Mouse (Mus musculus) bone marrow macrophage, adult 2 months (primary cell): ENCODE data around the gene Wdr45. TPM values are rescaled to one million over a fixed set of nuclear protein-coding genes. Genes with fewer than 3 reads are reported as not detected.
"Not testable (repeated sequence)": the region's sequence is repeated elsewhere in the genome, so short reads cannot be mapped to it uniquely, and the experiment has no call there.

Source experiments
- H3K27ac ChIP-seq: 2 replicates; pipeline ENCODE4 v1.5.1; 2012; ENCODE audit warnings: low read depth, low read length; ENCODE audit not compliant: insufficient read depth
- H3K4me1 ChIP-seq: 2 replicates; pipeline ENCODE4 v1.6.1; 2012; ENCODE audit warnings: low read length; ENCODE audit not compliant: control insufficient read depth, insufficient read depth
- H3K4me3 ChIP-seq: 2 replicates; pipeline ENCODE4 v1.5.1; 2012; ENCODE audit warnings: mild to moderate bottlenecking, low read length, moderate library complexity; ENCODE audit not compliant: insufficient read depth
- CTCF ChIP-seq: IDR thresholded peaks from 2 replicates; pipeline ENCODE4 v1.5.1; 2012; ENCODE audit warnings: low read depth, mild to moderate bottlenecking, low read length, moderate library complexity
- POLR2A ChIP-seq: IDR thresholded peaks from 2 replicates; pipeline ENCODE4 v1.6.1; 2012; ENCODE audit warnings: mild to moderate bottlenecking, low read depth, low read length, borderline replicate concordance
- polyA plus RNA-seq: library from polyadenylated mRNA; stranded (reverse); fragments of >200 nt; gene quantifications from 2 replicates; pipeline ENCODE4 v1.2.4, GENCODE M21; 2012; ENCODE audit not compliant: missing spikeins, insufficient read depth, insufficient read length

Wdr45 gene
- polyA plus RNA-seq, 1 experiment: 68.8 TPM

- no peak overlapping the region for H3K27ac ChIP-seq
- no peaks in the 10 kb centered on the region for H3K4me1 ChIP-seq
- H3K4me3 ChIP-seq: no peak overlapping the region
- TF ChIP-seq POLR2A: no peak
- TF ChIP-seq CTCF: no peak
Measured at GRCm38 (mm10) chrX:7739336-7740081, 25.4 kb downstream of the Wdr45 start.

GRCm38 (mm10) chrX:7740082-7740819 lies 26.1 kb downstream of the Wdr45 start:
- H3K4me1 ChIP-seq: no peaks in the 10 kb centered on the region
- TF ChIP-seq POLR2A (no peak), CTCF (no peak)
- no peak overlapping the region for H3K27ac ChIP-seq
- H3K4me3 ChIP-seq: no peak overlapping the region

- TF ChIP-seq CTCF (no peak), POLR2A (no peak)
- H3K4me1 ChIP-seq: no peaks in the 10 kb centered on the region
- no peak overlapping the region for H3K27ac ChIP-seq
- no peak overlapping the region for H3K4me3 ChIP-seq
Measured at GRCm38 (mm10) chrX:7741103-7741502, 27.0 kb downstream of the Wdr45 start.

GRCm38 (mm10) chrX:7743470-7743869 lies 29.3 kb downstream of the Wdr45 start:
- TF ChIP-seq CTCF (no peak), POLR2A (no peak)

GRCm38 (mm10) chrX:7744940-7745339 lies 30.8 kb downstream of the Wdr45 start:
- H3K27ac ChIP-seq: no peak overlapping the region
- TF ChIP-seq CTCF (no peak), POLR2A (no peak)
- H3K4me1 ChIP-seq: no peaks in the 10 kb centered on the region
- no peak overlapping the region for H3K4me3 ChIP-seq

More at GRCm38 (mm10) chrX:7743470-7743869, 29.3 kb downstream of the Wdr45 start:
- H3K4me1 ChIP-seq: no peaks in the 10 kb centered on the region
- no peak overlapping the region for H3K27ac ChIP-seq
- H3K4me3 ChIP-seq: no peak overlapping the region

GRCm38 (mm10) chrX:7745429-7745828 lies 31.3 kb downstream of the Wdr45 start:
- no peak for TF ChIP-seq POLR2A
- TF ChIP-seq CTCF: no peak
- no peaks in the 10 kb centered on the region for H3K4me1 ChIP-seq
- no peak overlapping the region for H3K4me3 ChIP-seq
- H3K27ac ChIP-seq: no peak overlapping the region

GRCm38 (mm10) chrX:7750432-7751116 lies 36.4 kb downstream of the Wdr45 start, which contains the start of gene Ccdc120:
TSS of gene Ccdc120 (minus strand) at chrX:7750905.
- peaks cover 2% of the 10 kb centered on the region; the same call in 1 of the 2 replicates for H3K4me1 ChIP-seq
- peak within 1 kb of the TSS; percentile 71 for H3K4me3 ChIP-seq
- H3K27ac ChIP-seq: no peak within 1 kb of the TSS
- no peak for TF ChIP-seq POLR2A
- TF ChIP-seq CTCF: no peak

GRCm38 (mm10) chrX:7753627-7754026 lies 39.5 kb downstream of the Wdr45 start:
- not testable (repeated sequence) for H3K4me3 ChIP-seq, H3K27ac ChIP-seq, H3K4me1 ChIP-seq

- Histone ChIP-seq H3K4me1 (peaks cover 11% of the 10 kb centered on the region), H3K27ac (peak within 1 kb of the TSS; percentile 98), H3K4me3 (peak within 1 kb of the TSS; percentile 83)
- TF ChIP-seq CTCF (no peak), POLR2A (no peak)
Measured at GRCm38 (mm10) chrX:7762137-7762920, 48.2 kb downstream of the Wdr45 start, which contains the start of gene Tfe3. TSS of gene Tfe3 (plus strand) at chrX:7762560.

GRCm38 (mm10) chrX:7762921-7763197 lies 48.7 kb downstream of the Wdr45 start:
- TF ChIP-seq POLR2A: no peak
- no peak for TF ChIP-seq CTCF
- Histone ChIP-seq H3K4me3 (peak overlapping the region; percentile 83), H3K4me1 (peaks cover 16% of the 10 kb centered on the region), H3K27ac (peak overlapping the region; percentile 98)
